Mouse (Mus musculus) spleen, adult 2 months (tissue): ENCODE measurements around the gene Gm20388.

ENCODE experiments used
- CTCF ChIP-seq: fragments of 200-500 bp; IDR thresholded peaks from 2 replicates; pipeline ENCODE4 v1.5.1; 2011; ENCODE audit warnings: mild to moderate bottlenecking, inconsistent platforms; ENCODE audit not compliant: insufficient read depth, insufficient read length, insufficient replicate concordance; ENCODE audit errors: extremely low read depth
- POLR2A ChIP-seq: fragments of 200-500 bp; IDR thresholded peaks from 2 replicates; pipeline ENCODE4 v1.6.1; 2011; ENCODE audit warnings: low read depth, low read length, inconsistent platforms

DNA sequence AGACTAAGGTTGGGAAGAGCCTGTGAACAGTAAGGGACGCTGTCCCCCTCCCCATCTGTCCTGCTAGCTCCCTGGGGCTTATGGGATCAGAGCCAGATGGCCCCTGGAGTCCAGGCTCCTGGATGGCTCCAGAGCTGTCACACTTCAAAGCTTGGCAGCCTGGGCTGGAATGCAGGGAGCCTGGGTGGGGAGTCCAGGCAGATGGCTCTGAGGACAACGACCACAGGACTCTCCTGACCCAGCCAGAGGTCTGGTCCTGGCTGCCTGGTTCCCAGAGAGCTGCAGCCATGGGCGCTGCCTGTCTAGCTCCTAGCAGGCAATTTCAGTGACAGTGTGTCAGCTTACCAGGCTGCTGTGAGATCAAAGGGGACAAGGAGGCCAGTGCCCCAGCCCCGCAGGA, 984.4 kb downstream of the Gm20388 start:
- TF ChIP-seq CTCF (no peak), POLR2A (no peak)
